Mouse (Mus musculus) heart, adult 18-20 months (tissue): ENCODE data around the gene Ccser2. TPM values are rescaled to one million over a fixed set of nuclear protein-coding genes. Genes with fewer than 3 reads are reported as not detected.

ENCODE experiments used
- DNase-seq, 2 experiments: peaks; one replicate each; pipeline ENCODE4 v3.0.0; 2021 to 2022; ENCODE audit warnings: mixed read lengths in 1 of 2
- total RNA-seq, 2 experiments: library from RNA; stranded (reverse); gene quantifications; 2 replicates each; pipeline ENCODE4 v1.2.3; 2021

Gene Ccser2
- total RNA-seq, 2 experiments from 2014 or later, result 114 to 118 TPM

DNA sequence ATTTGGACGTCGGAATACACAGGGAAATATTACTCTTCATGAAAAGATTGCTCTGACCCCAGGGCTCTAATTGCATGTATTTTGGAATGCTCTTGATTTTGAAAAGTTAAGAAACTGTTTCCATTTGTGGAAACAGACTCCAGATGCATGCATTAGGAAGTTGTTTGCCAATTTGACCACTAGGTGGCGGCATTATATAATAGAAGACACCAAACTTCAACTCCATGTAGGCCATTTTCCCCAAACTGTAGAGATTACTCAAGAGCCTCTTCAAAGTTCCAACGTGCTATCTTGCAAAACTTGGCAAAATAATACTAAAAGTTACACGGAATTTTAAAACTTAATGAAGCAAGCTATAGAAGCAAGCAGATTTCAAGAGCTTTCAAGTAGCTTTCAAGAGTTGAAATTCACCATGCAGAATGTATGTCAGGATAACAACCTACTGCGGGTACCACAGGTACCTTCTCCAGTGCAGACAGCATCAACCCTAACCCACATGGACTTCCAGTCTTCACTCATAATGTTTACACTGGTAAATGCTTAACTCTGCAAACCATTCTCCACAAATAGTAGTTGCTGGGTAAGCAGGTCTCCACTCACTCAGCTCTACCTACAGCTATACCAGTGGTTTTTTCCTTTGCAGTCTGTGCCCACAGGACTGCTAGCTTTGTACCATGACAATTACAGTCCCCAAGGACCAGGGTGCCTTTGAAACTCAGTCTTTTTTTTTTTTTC is 101.4 kb downstream of the Ccser2 start:
- peak; percentile 59 to 86 for DNase-seq

DNA sequence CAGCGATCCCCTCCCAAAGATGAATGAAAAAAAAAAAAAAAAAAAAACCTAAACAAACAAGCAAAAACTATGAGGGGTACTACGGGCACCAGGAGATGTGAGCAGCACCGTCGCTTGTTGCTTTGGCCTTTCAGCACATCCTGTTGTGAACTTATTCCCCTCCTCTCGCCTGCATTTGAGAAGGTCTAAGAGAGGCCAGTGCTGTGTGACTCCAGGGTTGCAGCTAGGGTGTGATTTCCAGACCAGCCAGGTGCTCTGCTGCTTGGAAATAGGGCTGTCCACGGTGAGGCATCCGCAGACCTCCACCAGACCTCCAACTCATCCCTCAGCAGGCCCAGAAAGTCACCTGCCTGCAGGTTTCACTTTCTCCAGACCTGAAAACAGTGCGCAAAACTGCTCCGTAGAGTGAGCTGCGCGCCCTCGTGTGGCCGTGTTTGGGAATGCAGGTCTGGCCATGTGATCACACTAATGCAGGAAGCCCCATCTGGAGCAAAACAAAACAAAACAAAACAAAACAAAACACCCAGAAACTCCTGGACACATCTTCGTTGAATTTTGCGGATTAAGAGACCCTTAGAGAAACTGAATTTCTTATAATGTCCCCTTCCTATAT is 104.6 kb downstream of the Ccser2 start:
- DNase-seq, result peak; percentile 82 to 97

GRCm38 (mm10) chr14:36862387-36862786 is 106.2 kb downstream of the Ccser2 start:
- peak; percentile 6 to 71 for DNase-seq

DNA sequence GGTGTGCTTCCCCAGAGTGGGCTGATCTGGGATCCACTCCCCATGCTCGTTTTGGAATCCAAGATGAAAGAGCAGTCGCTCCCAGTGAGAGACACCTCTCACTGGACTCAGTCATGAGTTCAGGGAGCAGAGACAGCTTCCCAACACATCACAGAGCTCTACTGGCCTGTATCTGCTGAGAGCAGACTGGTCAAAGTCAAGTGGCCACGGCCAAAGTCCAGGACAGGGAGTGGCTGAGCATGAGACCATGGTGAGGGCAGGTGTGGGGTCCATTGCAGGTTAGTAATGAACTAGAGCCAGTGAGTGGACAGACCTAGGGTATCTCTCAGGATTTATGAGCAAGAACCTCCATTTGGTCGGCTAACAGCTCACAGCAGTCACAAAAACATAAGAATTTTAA is 109.6 kb downstream of the Ccser2 start:
- DNase-seq, result no peak

DNA sequence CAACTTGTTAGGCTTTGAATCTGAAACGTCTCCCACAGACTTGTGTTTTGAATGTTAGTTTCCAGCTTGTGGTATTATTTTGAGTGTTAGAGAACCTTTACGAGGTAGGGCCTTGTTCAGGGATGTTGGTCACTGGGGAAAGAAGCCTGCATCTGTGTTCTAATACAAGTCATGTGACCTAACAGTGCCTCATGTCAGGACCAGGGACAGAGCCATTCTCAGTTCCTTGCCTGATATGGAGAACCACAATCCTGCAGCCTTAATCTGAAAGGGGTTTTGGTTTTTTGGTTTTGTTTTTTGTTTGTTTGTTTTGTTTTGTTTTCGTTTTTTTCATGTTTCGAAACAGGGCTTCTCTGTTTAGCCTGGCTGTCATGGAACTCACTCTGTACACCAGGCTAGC is 115.6 kb downstream of the Ccser2 start:
- no peak for DNase-seq

DNA sequence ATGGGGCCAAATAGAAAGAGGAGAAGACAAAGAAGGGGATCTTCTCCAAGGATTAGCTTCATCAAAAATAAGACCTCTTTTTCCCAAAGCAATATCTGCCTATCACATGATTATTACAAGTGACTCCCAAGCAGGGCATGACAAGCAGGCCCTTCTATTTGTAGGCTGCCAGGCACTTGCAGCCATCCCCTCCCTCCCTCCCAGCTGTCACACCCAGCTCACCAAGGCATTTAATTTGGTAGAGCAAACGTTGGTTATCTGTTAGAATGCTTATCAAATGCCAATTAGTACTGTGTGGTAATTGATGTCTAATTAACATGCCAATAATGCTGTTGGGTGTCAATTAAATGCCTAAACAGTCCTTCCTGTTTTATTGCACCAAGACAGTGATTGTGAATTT is 119.7 kb downstream of the Ccser2 start:
- no peak for DNase-seq

Other genes with a start within 250 kb of the Ccser2 start
- gene Rgr, start 80.2 kb upstream of the Ccser2 start, total RNA-seq, result not detected
- not detected for gene Lrit1, start 86.1 kb upstream of the Ccser2 start, total RNA-seq
- not detected for gene Lrit2, start 99.2 kb upstream of the Ccser2 start, total RNA-seq
- gene Cdhr1, start 129.6 kb upstream of the Ccser2 start, total RNA-seq, result under 1 TPM in 1 of 2 experiments, not detected in 1; 0.05 TPM
- gene 2610528A11Rik, start 145.2 kb upstream of the Ccser2 start, total RNA-seq, result under 1 TPM in 1 of 2 experiments, not detected in 1; 0.57 TPM
- 100 to 1,000 TPM; 653 to 717 TPM for gene Ghitm, start 166.5 kb upstream of the Ccser2 start, total RNA-seq